Mouse (Mus musculus) forebrain, embryonic 10.5 days (tissue): ENCODE results near the gene Vps9d1. TPM values are rescaled to one million over a fixed set of nuclear protein-coding genes. Genes with fewer than 3 reads are reported as not detected.
A peak's percentile ranks its signal among the peaks of the same experiment; 100 is the strongest.

ENCODE experiments used
- DNase-seq: peaks from one replicate; pipeline ENCODE4 v3.0.0-alpha.2; 2017; ENCODE audit warnings: low spot score; ENCODE audit errors: extremely low spot score
- H3K27ac ChIP-seq: fragments of 300-500 bp; sonication (generic); 2 replicates; pipeline ENCODE4 v1.5.1; 2016; ENCODE audit warnings: mild to moderate bottlenecking
- H3K27me3 ChIP-seq: fragments of 300-500 bp; sonication (generic); 2 replicates; pipeline ENCODE4 v1.6.1; 2016; ENCODE audit warnings: mild to moderate bottlenecking; ENCODE audit not compliant: poor library complexity, severe bottlenecking
- H3K36me3 ChIP-seq: fragments of 300-500 bp; sonication (generic); replicated peaks from 2 replicates; pipeline ENCODE4 v1.6.1; 2016; ENCODE audit warnings: mild to moderate bottlenecking, moderate library complexity
- H3K4me1 ChIP-seq: fragments of 300-500 bp; sonication (generic); 2 replicates; pipeline ENCODE4 v1.6.1; 2016
- H3K4me3 ChIP-seq: fragments of 300-500 bp; sonication (generic); 2 replicates; pipeline ENCODE4 v1.5.1; 2016; ENCODE audit warnings: mild to moderate bottlenecking, moderate library complexity
- H3K9me3 ChIP-seq: fragments of 300-500 bp; sonication (generic); 2 replicates; pipeline ENCODE4 v1.6.1; 2016; ENCODE audit warnings: mild to moderate bottlenecking, moderate library complexity
- WGBS: fragments of 180-500 bp; shearing (Covaris S2); methylation state at CpG from one replicate; pipeline ENCODE4 v1.1.7; 2016; 5-methylcytosine and 5-hydroxymethylcytosine counted together
- polyA plus RNA-seq: library from polyadenylated mRNA; unstranded; fragments of >200 nt; fragmentation: Nextera tagmentation; extraction: Ambion mirVana; gene quantifications from 2 replicates; pipeline ENCODE4 v1.2.1, GENCODE M21; 2016

The Vps9d1 gene
- polyA plus RNA-seq, 1 experiment from 2014 or later, result 23.5 TPM

GRCm38 (mm10) chr8:123247748-123248147 is 6.4 kb downstream of the Vps9d1 start:
- WGBS, result 96% methylated on average over 6 of the region's 6 CpGs
- H3K36me3 ChIP-seq, result peaks cover 95% of the 10 kb centered on the region
- peaks cover 8% of the 10 kb centered on the region for H3K4me1 ChIP-seq
- no peak overlapping the region for H3K27ac ChIP-seq
- no peaks in the 10 kb centered on the region for H3K9me3 ChIP-seq
- no peak for DNase-seq
- no peak overlapping the region for H3K4me3 ChIP-seq
- no peaks in the 10 kb centered on the region for H3K27me3 ChIP-seq

GRCm38 (mm10) chr8:123245543-123245942 is 8.6 kb downstream of the Vps9d1 start:
- Histone ChIP-seq H3K4me1 (no peaks in the 10 kb centered on the region), H3K9me3 (no peaks in the 10 kb centered on the region), H3K4me3 (no peak overlapping the region), H3K36me3 (peaks cover 89% of the 10 kb centered on the region), H3K27me3 (no peaks in the 10 kb centered on the region), H3K27ac (no peak overlapping the region)
- 91% methylated on average over 12 of the region's 12 CpGs for WGBS
- no peak for DNase-seq

GRCm38 (mm10) chr8:123244382-123244781 is 9.8 kb downstream of the Vps9d1 start:
- WGBS, result 94% methylated on average over 4 of the region's 4 CpGs
- H3K9me3 ChIP-seq, result no peaks in the 10 kb centered on the region
- H3K27ac ChIP-seq, result no peak overlapping the region
- no peaks in the 10 kb centered on the region for H3K4me1 ChIP-seq
- no peak for DNase-seq
- H3K4me3 ChIP-seq, result no peak overlapping the region
- peaks cover 78% of the 10 kb centered on the region for H3K36me3 ChIP-seq
- no peaks in the 10 kb centered on the region for H3K27me3 ChIP-seq

- no peak overlapping the region for H3K4me3 ChIP-seq
- peaks cover 64% of the 10 kb centered on the region for H3K36me3 ChIP-seq
- WGBS, result 71% methylated on average over 11 of the region's 11 CpGs
- H3K9me3 ChIP-seq, result no peaks in the 10 kb centered on the region
- no peaks in the 10 kb centered on the region for H3K27me3 ChIP-seq
- DNase-seq, result no peak
- no peak overlapping the region for H3K27ac ChIP-seq
- H3K4me1 ChIP-seq, result no peaks in the 10 kb centered on the region
Measured at GRCm38 (mm10) chr8:123243053-123243452, 11.1 kb downstream of the Vps9d1 start.

GRCm38 (mm10) chr8:123242107-123242923 is 11.8 kb downstream of the Vps9d1 start:
- no peak for DNase-seq
- H3K4me1 ChIP-seq, result peaks cover under 1% of the 10 kb centered on the region; the same call in 1 of the 2 replicates
- peaks cover 57% of the 10 kb centered on the region for H3K36me3 ChIP-seq
- 90% methylated on average over 7 of the region's 7 CpGs for WGBS
- H3K27me3 ChIP-seq, result peaks cover 1% of the 10 kb centered on the region; the same call in 1 of the 2 replicates
- H3K4me3 ChIP-seq, result no peak overlapping the region
- H3K9me3 ChIP-seq, result no peaks in the 10 kb centered on the region
- H3K27ac ChIP-seq, result no peak overlapping the region

GRCm38 (mm10) chr8:123239398-123239797 is 14.8 kb downstream of the Vps9d1 start:
- Histone ChIP-seq H3K27me3 (peaks cover 31% of the 10 kb centered on the region), H3K4me3 (no peak overlapping the region), H3K9me3 (no peaks in the 10 kb centered on the region), H3K36me3 (peaks cover 28% of the 10 kb centered on the region), H3K4me1 (peaks cover 29% of the 10 kb centered on the region), H3K27ac (no peak overlapping the region)
- WGBS, result 86% methylated on average over 10 of the region's 10 CpGs
- DNase-seq, result no peak

- Histone ChIP-seq H3K9me3 (no peaks in the 10 kb centered on the region), H3K27ac (no peak within 1 kb of the TSS), H3K4me3 (peak within 1 kb of the TSS; percentile 61), H3K36me3 (peaks cover 3% of the 10 kb centered on the region; the same call in 1 of the 2 replicates), H3K27me3 (peaks cover 55% of the 10 kb centered on the region), H3K4me1 (peaks cover 47% of the 10 kb centered on the region)
- peak; percentile 91 for DNase-seq
- 4% methylated on average over 57 of the region's 57 CpGs for WGBS
Measured at GRCm38 (mm10) chr8:123235520-123236497, 18.3 kb downstream of the Vps9d1 start, which contains the start of gene Spata2l. Spata2l (minus strand) TSS chr8:123236233.

- H3K36me3 ChIP-seq, result peaks cover 8% of the 10 kb centered on the region
- no peaks in the 10 kb centered on the region for H3K9me3 ChIP-seq
- peak; percentile 29 for DNase-seq
- H3K27ac ChIP-seq, result no peak overlapping the region
- H3K4me3 ChIP-seq, result peak overlapping the region; percentile 61
- H3K27me3 ChIP-seq, result peaks cover 55% of the 10 kb centered on the region
- 36% methylated on average over 13 of the region's 13 CpGs for WGBS
- peaks cover 47% of the 10 kb centered on the region for H3K4me1 ChIP-seq
Measured at GRCm38 (mm10) chr8:123234918-123235519, 19.1 kb downstream of the Vps9d1 start.

- H3K27me3 ChIP-seq, result peaks cover 55% of the 10 kb centered on the region
- peaks cover 47% of the 10 kb centered on the region for H3K4me1 ChIP-seq
Measured at GRCm38 (mm10) chr8:123233760-123234159, 20.4 kb downstream of the Vps9d1 start.

GRCm38 (mm10) chr8:123233300-123233699 is 20.8 kb downstream of the Vps9d1 start:
- Histone ChIP-seq H3K4me3 (no peak overlapping the region), H3K4me1 (peaks cover 47% of the 10 kb centered on the region), H3K9me3 (no peaks in the 10 kb centered on the region), H3K27me3 (peaks cover 55% of the 10 kb centered on the region), H3K36me3 (peaks cover 24% of the 10 kb centered on the region), H3K27ac (no peak overlapping the region)
- no peak for DNase-seq
- 64% methylated on average over 11 of the region's 13 CpGs for WGBS

More at GRCm38 (mm10) chr8:123233760-123234159, 20.4 kb downstream of the Vps9d1 start:
- Histone ChIP-seq H3K36me3 (peaks cover 19% of the 10 kb centered on the region), H3K4me3 (no peak overlapping the region), H3K27ac (no peak overlapping the region), H3K9me3 (no peaks in the 10 kb centered on the region)
- WGBS, result 89% methylated on average over 11 of the region's 11 CpGs
- DNase-seq, result no peak

- 49% methylated on average over 7 of the region's 7 CpGs for WGBS
- no peak overlapping the region for H3K4me3 ChIP-seq
- peaks cover 31% of the 10 kb centered on the region for H3K36me3 ChIP-seq
- H3K27me3 ChIP-seq, result peaks cover 55% of the 10 kb centered on the region
- no peak overlapping the region for H3K27ac ChIP-seq
- no peaks in the 10 kb centered on the region for H3K9me3 ChIP-seq
- DNase-seq, result no peak
- peaks cover 47% of the 10 kb centered on the region for H3K4me1 ChIP-seq
Measured at GRCm38 (mm10) chr8:123232553-123232952, 21.6 kb downstream of the Vps9d1 start.

GRCm38 (mm10) chr8:123231742-123232141 is 22.4 kb downstream of the Vps9d1 start:
- peaks cover 39% of the 10 kb centered on the region for H3K36me3 ChIP-seq
- WGBS, result 61% methylated on average over 5 of the region's 5 CpGs

More at GRCm38 (mm10) chr8:123231742-123232141, 22.4 kb downstream of the Vps9d1 start:
- DNase-seq, result no peak
- Histone ChIP-seq H3K9me3 (no peaks in the 10 kb centered on the region), H3K4me3 (no peak overlapping the region), H3K27me3 (peaks cover 48% of the 10 kb centered on the region), H3K27ac (no peak overlapping the region), H3K4me1 (peaks cover 41% of the 10 kb centered on the region)
